Mouse (Mus musculus) stomach, embryonic 15.5 days (tissue): ENCODE measurements around the gene Olfr599. TPM values are rescaled to one million over a fixed set of nuclear protein-coding genes. Genes with fewer than 3 reads are reported as not detected.
"Not testable (repeated sequence)": the region's sequence is repeated elsewhere in the genome, so short reads cannot be mapped to it uniquely, and the experiment has no call there.

Experiments
- ATAC-seq: fragments of 200-750 bp; cut with Nextera tagmentation; 2 replicates; pipeline ENCODE4 v1.8.0; 2017; ENCODE audit warnings: low read depth, moderate number of reproducible peaks, moderate TSS enrichment; ENCODE audit not compliant: insufficient read depth, low FRiP score
- H3K27ac ChIP-seq: fragments of 300-500 bp; sonication (generic); 2 replicates; pipeline ENCODE4 v1.5.1; 2015; ENCODE audit warnings: mild to moderate bottlenecking, inconsistent platforms
- H3K27me3 ChIP-seq: fragments of 300-500 bp; sonication (generic); replicated peaks from 2 replicates; pipeline ENCODE4 v1.6.1; 2015; ENCODE audit warnings: inconsistent platforms
- H3K36me3 ChIP-seq: fragments of 300-500 bp; sonication (generic); 2 replicates; pipeline ENCODE4 v1.6.1; 2015; ENCODE audit warnings: inconsistent platforms
- H3K4me1 ChIP-seq: fragments of 300-500 bp; sonication (generic); 2 replicates; pipeline ENCODE4 v1.6.1; 2015; ENCODE audit warnings: inconsistent platforms
- H3K4me2 ChIP-seq: fragments of 300-500 bp; sonication (generic); 2 replicates; pipeline ENCODE4 v1.6.1; 2015; ENCODE audit warnings: mild to moderate bottlenecking, inconsistent platforms
- H3K4me3 ChIP-seq: fragments of 300-500 bp; sonication (generic); replicated peaks from 2 replicates; pipeline ENCODE4 v1.5.1; 2015; ENCODE audit warnings: inconsistent platforms
- H3K9ac ChIP-seq: fragments of 300-500 bp; sonication (generic); 2 replicates; pipeline ENCODE4 v1.6.1; 2015; ENCODE audit warnings: inconsistent platforms
- H3K9me3 ChIP-seq: fragments of 300-500 bp; sonication (generic); 2 replicates; pipeline ENCODE4 v1.6.1; 2016; ENCODE audit warnings: inconsistent platforms
- WGBS: fragments of 180-500 bp; shearing (Covaris S2); methylation state at CpG from one replicate; pipeline ENCODE4 v1.1.7; 2015; 5-methylcytosine and 5-hydroxymethylcytosine counted together
- polyA plus RNA-seq: library from polyadenylated mRNA; unstranded; fragments of >200 nt; fragmentation: Nextera tagmentation; extraction: Ambion mirVana; gene quantifications from 2 replicates; pipeline ENCODE4 v1.2.1, GENCODE M21; 2015

Olfr599 gene
- polyA plus RNA-seq, result not detected in 2 replicates

- no peaks in the 10 kb centered on the region for H3K4me1 ChIP-seq
- no peaks in the 10 kb centered on the region for H3K9me3 ChIP-seq
- no peaks in the 10 kb centered on the region for H3K27me3 ChIP-seq
- H3K4me2 ChIP-seq, result no peak within 1 kb of the TSS
- no peak within 1 kb of the TSS for H3K4me3 ChIP-seq
- H3K9ac ChIP-seq, result no peak within 1 kb of the TSS
- 88% methylated on average over 1 of the region's 1 CpGs for WGBS
- ATAC-seq, result no peak
- no peak within 1 kb of the TSS for H3K27ac ChIP-seq
- H3K36me3 ChIP-seq, result no peaks in the 10 kb centered on the region
Measured at GRCm38 (mm10) chr7:103335617-103336016, at the start of gene Olfr599. Gene Olfr599 (plus strand): TSS chr7:103335917.

GRCm38 (mm10) chr7:103305348-103305747 lies 30.4 kb upstream of the Olfr599 start, which contains the start of gene Olfr596:
Gene Olfr596 (plus strand): TSS chr7:103305648.
- H3K4me1 ChIP-seq, ATAC-seq, H3K36me3 ChIP-seq, H3K4me2 ChIP-seq, H3K9me3 ChIP-seq, H3K27ac ChIP-seq, H3K9ac ChIP-seq, H3K27me3 ChIP-seq, H3K4me3 ChIP-seq: not testable (repeated sequence)
- 79% methylated on average over 2 of the region's 2 CpGs for WGBS

GRCm38 (mm10) chr7:103316015-103316414 lies 19.7 kb upstream of the Olfr599 start, which contains the start of gene Olfr597:
Gene Olfr597 (plus strand): TSS chr7:103316315.
- not testable (repeated sequence) for ATAC-seq

GRCm38 (mm10) chr7:103323268-103323667 lies 12.4 kb upstream of the Olfr599 start, which contains the start of gene Olfr598:
Gene Olfr598 (plus strand): TSS chr7:103323568.
- Histone ChIP-seq H3K36me3 (no peaks in the 10 kb centered on the region), H3K4me2 (no peak within 1 kb of the TSS), H3K27me3 (no peaks in the 10 kb centered on the region), H3K4me1 (no peaks in the 10 kb centered on the region), H3K4me3 (no peak within 1 kb of the TSS), H3K9ac (no peak within 1 kb of the TSS), H3K9me3 (no peaks in the 10 kb centered on the region), H3K27ac (no peak within 1 kb of the TSS)
- no peak for ATAC-seq

More at GRCm38 (mm10) chr7:103316015-103316414, 19.7 kb upstream of the Olfr599 start, which contains the start of gene Olfr597:
- 79% methylated on average over 2 of the region's 2 CpGs for WGBS
- not testable (repeated sequence) for H3K27me3 ChIP-seq, H3K9ac ChIP-seq, H3K9me3 ChIP-seq, H3K27ac ChIP-seq, H3K36me3 ChIP-seq, H3K4me2 ChIP-seq, H3K4me1 ChIP-seq, H3K4me3 ChIP-seq

GRCm38 (mm10) chr7:103349569-103349968 lies 13.9 kb downstream of the Olfr599 start, which contains the start of gene Olfr600:
Gene Olfr600 (minus strand): TSS chr7:103349669.
- no peak within 1 kb of the TSS for H3K9ac ChIP-seq
- ATAC-seq, result no peak
- no peaks in the 10 kb centered on the region for H3K36me3 ChIP-seq
- H3K9me3 ChIP-seq, result no peaks in the 10 kb centered on the region
- H3K27me3 ChIP-seq, result no peaks in the 10 kb centered on the region
- H3K27ac ChIP-seq, result no peak within 1 kb of the TSS
- H3K4me1 ChIP-seq, result no peaks in the 10 kb centered on the region
- H3K4me3 ChIP-seq, result no peak within 1 kb of the TSS
- no peak within 1 kb of the TSS for H3K4me2 ChIP-seq

- Histone ChIP-seq H3K9ac (no peak within 1 kb of the TSS), H3K9me3 (no peaks in the 10 kb centered on the region), H3K4me3 (no peak within 1 kb of the TSS), H3K27ac (no peak within 1 kb of the TSS), H3K4me2 (no peak within 1 kb of the TSS), H3K36me3 (no peaks in the 10 kb centered on the region), H3K4me1 (no peaks in the 10 kb centered on the region), H3K27me3 (no peaks in the 10 kb centered on the region)
- ATAC-seq, result no peak
- 95% methylated on average over 1 of the region's 1 CpGs for WGBS
Measured at GRCm38 (mm10) chr7:103362555-103362954, 26.8 kb downstream of the Olfr599 start, which contains the start of gene Olfr601. Gene Olfr601 (minus strand): TSS chr7:103362655.

GRCm38 (mm10) chr7:103386077-103386476 lies 50.4 kb downstream of the Olfr599 start, which contains the start of gene Olfr603:
Gene Olfr603 (minus strand): TSS chr7:103386177.
- Histone ChIP-seq H3K9me3 (no peaks in the 10 kb centered on the region), H3K4me2 (no peak within 1 kb of the TSS), H3K4me3 (no peak within 1 kb of the TSS), H3K9ac (no peak within 1 kb of the TSS), H3K36me3 (no peaks in the 10 kb centered on the region), H3K27ac (no peak within 1 kb of the TSS), H3K27me3 (no peaks in the 10 kb centered on the region), H3K4me1 (no peaks in the 10 kb centered on the region)
- ATAC-seq, result no peak

Other genes starting within 250 kb of the Olfr599 start
- not detected in 2 replicates for gene Olfr585, start 238.2 kb upstream of the Olfr599 start, polyA plus RNA-seq
- not detected in 2 replicates for gene Olfr586, start 210.3 kb upstream of the Olfr599 start, polyA plus RNA-seq
- gene Olfr588-ps1, start 195.0 kb upstream of the Olfr599 start, polyA plus RNA-seq, result not detected in 2 replicates
- gene Olfr589, start 179.6 kb upstream of the Olfr599 start, polyA plus RNA-seq, result not detected in 2 replicates
- gene Olfr591, start 157.6 kb upstream of the Olfr599 start, polyA plus RNA-seq, result not detected in 2 replicates
- gene Olfr592, start 151.1 kb upstream of the Olfr599 start, polyA plus RNA-seq, result not detected in 2 replicates
- gene Olfr593, start 124.1 kb upstream of the Olfr599 start, polyA plus RNA-seq, result not detected in 2 replicates
- not detected in 2 replicates for gene Olfr594, start 118.9 kb upstream of the Olfr599 start, polyA plus RNA-seq
- gene Usp17ld, start 83.4 kb upstream of the Olfr599 start, polyA plus RNA-seq, result not detected in 2 replicates
- not detected in 2 replicates for gene Olfr596, start 30.3 kb upstream of the Olfr599 start, polyA plus RNA-seq
- not detected in 2 replicates for gene Olfr597, start 19.6 kb upstream of the Olfr599 start, polyA plus RNA-seq
- not detected in 2 replicates for gene Olfr598, start 12.3 kb upstream of the Olfr599 start, polyA plus RNA-seq
- gene Olfr600, start 13.8 kb downstream of the Olfr599 start, polyA plus RNA-seq, result not detected in 2 replicates
- gene Olfr601, start 26.7 kb downstream of the Olfr599 start, polyA plus RNA-seq, result not detected in 2 replicates
- gene Olfr603, start 50.3 kb downstream of the Olfr599 start, polyA plus RNA-seq, result not detected in 2 replicates
- gene Usp17lc, start 79.2 kb downstream of the Olfr599 start, polyA plus RNA-seq, result not detected in 2 replicates
- not detected in 2 replicates for gene Olfr605, start 109.5 kb downstream of the Olfr599 start, polyA plus RNA-seq
- not detected in 2 replicates for gene Olfr606, start 113.1 kb downstream of the Olfr599 start, polyA plus RNA-seq
- not detected in 2 replicates for gene Olfr607, start 128.2 kb downstream of the Olfr599 start, polyA plus RNA-seq
- gene Olfr608, start 134.0 kb downstream of the Olfr599 start, polyA plus RNA-seq, result not detected in 2 replicates
- gene Olfr609, start 162.1 kb downstream of the Olfr599 start, polyA plus RNA-seq, result not detected in 2 replicates
- gene Olfr610, start 176.2 kb downstream of the Olfr599 start, polyA plus RNA-seq, result not detected in 2 replicates
- not detected in 2 replicates for gene Olfr611, start 184.9 kb downstream of the Olfr599 start, polyA plus RNA-seq
- not detected in 2 replicates for gene Olfr612, start 206.8 kb downstream of the Olfr599 start, polyA plus RNA-seq
- not detected in 2 replicates for gene Olfr613, start 212.2 kb downstream of the Olfr599 start, polyA plus RNA-seq
- not detected in 2 replicates for gene Olfr615, start 220.2 kb downstream of the Olfr599 start, polyA plus RNA-seq
- gene Olfr616, start 233.2 kb downstream of the Olfr599 start, polyA plus RNA-seq, result not detected in 2 replicates
- not detected in 2 replicates for gene Olfr617, start 237.1 kb downstream of the Olfr599 start, polyA plus RNA-seq